Mouse (Mus musculus) midbrain, embryonic 11.5 days (tissue): ENCODE results near the gene Kif3c. TPM values are rescaled to one million over a fixed set of nuclear protein-coding genes. Genes with fewer than 3 reads are reported as not detected.

Source experiments
- ATAC-seq: fragments of 200-750 bp; cut with Nextera tagmentation; 2 replicates; pipeline ENCODE4 v1.8.0; 2017; ENCODE audit warnings: moderate TSS enrichment, moderate library complexity; ENCODE audit not compliant: low FRiP score
- DNase-seq: peaks from one replicate; pipeline ENCODE4 v3.0.0; 2015; ENCODE audit warnings: low spot score; ENCODE audit errors: missing footprints
- H3K27ac ChIP-seq: fragments of 300-500 bp; sonication (generic); 2 replicates; pipeline ENCODE4 v1.5.1; 2014; ENCODE audit warnings: low read depth, low read length
- H3K27me3 ChIP-seq: fragments of 300-500 bp; sonication (generic); 2 replicates; pipeline ENCODE4 v1.6.1; 2014; ENCODE audit warnings: mild to moderate bottlenecking, low read length, moderate library complexity, mixed read lengths; ENCODE audit not compliant: control insufficient read depth, insufficient read depth
- H3K36me3 ChIP-seq: fragments of 300-500 bp; sonication (generic); 2 replicates; pipeline ENCODE4 v1.6.1; 2014; ENCODE audit warnings: mild to moderate bottlenecking, low read length, moderate library complexity, mixed read lengths; ENCODE audit not compliant: control insufficient read depth, insufficient read depth
- H3K4me1 ChIP-seq: fragments of 300-500 bp; sonication (generic); 2 replicates; pipeline ENCODE4 v1.6.1; 2014; ENCODE audit warnings: low read length; ENCODE audit not compliant: control insufficient read depth, insufficient read depth
- H3K4me2 ChIP-seq: fragments of 300-500 bp; sonication (generic); 2 replicates; pipeline ENCODE4 v1.6.1; 2014; ENCODE audit warnings: mild to moderate bottlenecking, moderate library complexity
- H3K4me3 ChIP-seq: fragments of 300-500 bp; sonication (generic); 2 replicates; pipeline ENCODE4 v1.5.1; 2014; ENCODE audit warnings: low read depth, low read length
- H3K9ac ChIP-seq: fragments of 300-500 bp; sonication (generic); 2 replicates; pipeline ENCODE4 v1.6.1; 2014; ENCODE audit warnings: low read length
- H3K9me3 ChIP-seq: fragments of 300-500 bp; sonication (generic); 2 replicates; pipeline ENCODE4 v1.6.1; 2016; ENCODE audit warnings: low read length; ENCODE audit not compliant: control insufficient read depth
- WGBS: fragments of 180-500 bp; shearing (Covaris S2); extraction: QIAGEN DNeasy Blood & Tissue Kit; methylation state at CpG from one replicate; pipeline ENCODE4 v1.1.7; 2014; 5-methylcytosine and 5-hydroxymethylcytosine counted together
- polyA plus RNA-seq: library from polyadenylated mRNA; unstranded; fragments of >200 nt; fragmentation: Nextera tagmentation; extraction: Ambion mirVana; gene quantifications from 2 replicates; pipeline ENCODE4 v1.2.1, GENCODE M21; 2014

Kif3c gene
- polyA plus RNA-seq, 1 experiment from 2014 or later, result 25.7 TPM

GRCm38 (mm10) chr12:3424179-3424578, 59.2 kb downstream of the Kif3c start:
- 95% methylated on average over 2 of the region's 2 CpGs for WGBS
- H3K4me2 ChIP-seq, result no peak overlapping the region
- H3K9ac ChIP-seq, result no peak overlapping the region
- no peak overlapping the region for H3K4me3 ChIP-seq
- DNase-seq (no peak), ATAC-seq (no peak)
- peaks cover 6% of the 10 kb centered on the region; the same call in 1 of the 2 replicates for H3K4me1 ChIP-seq
- 0 out of 2 replicates have a peak, but pooled peaks cover 4% of the 10 kb centered on the region for H3K36me3 ChIP-seq
- H3K27ac ChIP-seq, result no peak overlapping the region
- no peaks in the 10 kb centered on the region for H3K9me3 ChIP-seq
- no peaks in the 10 kb centered on the region for H3K27me3 ChIP-seq

- DNase-seq (peak; percentile 78), ATAC-seq (peak; percentile 19)
- H3K27ac ChIP-seq, result peak overlapping the region; percentile 17; the same call in 1 of the 2 replicates
- H3K9ac ChIP-seq, result peak overlapping the region; percentile 60
- H3K36me3 ChIP-seq, result 0 out of 2 replicates have a peak, but pooled peaks cover 4% of the 10 kb centered on the region
- H3K27me3 ChIP-seq, result no peaks in the 10 kb centered on the region
- H3K4me1 ChIP-seq, result peaks cover 6% of the 10 kb centered on the region; the same call in 1 of the 2 replicates
- 45% methylated on average over 15 of the region's 15 CpGs for WGBS
- H3K4me2 ChIP-seq, result peak overlapping the region; percentile 82
- peak overlapping the region; percentile 92 for H3K4me3 ChIP-seq
- H3K9me3 ChIP-seq, result no peaks in the 10 kb centered on the region
Measured at GRCm38 (mm10) chr12:3425375-3426341, 60.7 kb downstream of the Kif3c start.

GRCm38 (mm10) chr12:3426530-3427034, 61.6 kb downstream of the Kif3c start, which contains the start of gene Asxl2:
Gene Asxl2, plus strand, starts transcription at chr12:3426857.
- peak; percentile 95 for ATAC-seq
- WGBS, result under 1% methylated on average over 53 of the region's 53 CpGs
- peak within 1 kb of the TSS; percentile 92 for H3K4me3 ChIP-seq
- peak within 1 kb of the TSS; percentile 88 for H3K27ac ChIP-seq
- DNase-seq, result peak; percentile 100
- H3K36me3 ChIP-seq, result 0 out of 2 replicates have a peak, but pooled peaks cover 4% of the 10 kb centered on the region
- H3K27me3 ChIP-seq, result no peaks in the 10 kb centered on the region
- H3K9ac ChIP-seq, result peak within 1 kb of the TSS; percentile 93
- H3K4me1 ChIP-seq, result peaks cover 6% of the 10 kb centered on the region; the same call in 1 of the 2 replicates
- H3K4me2 ChIP-seq, result peak within 1 kb of the TSS; percentile 82
- H3K9me3 ChIP-seq, result no peaks in the 10 kb centered on the region

- Histone ChIP-seq H3K4me2 (peak overlapping the region; percentile 82), H3K27ac (peak overlapping the region; percentile 88), H3K36me3 (0 out of 2 replicates have a peak, but pooled peaks cover 2% of the 10 kb centered on the region), H3K4me3 (peak overlapping the region; percentile 92), H3K9ac (peak overlapping the region; percentile 93), H3K4me1 (peaks cover 6% of the 10 kb centered on the region; the same call in 1 of the 2 replicates), H3K27me3 (no peaks in the 10 kb centered on the region), H3K9me3 (no peaks in the 10 kb centered on the region)
- peak; percentile 97 for DNase-seq
- under 1% methylated on average over 64 of the region's 65 CpGs for WGBS
- peak; percentile 66 for ATAC-seq
Measured at GRCm38 (mm10) chr12:3427067-3427889, 62.3 kb downstream of the Kif3c start.

- Histone ChIP-seq H3K27ac (no peak overlapping the region; the same call in 1 of the 2 replicates), H3K4me1 (peaks cover 6% of the 10 kb centered on the region; the same call in 1 of the 2 replicates), H3K4me3 (peak overlapping the region; percentile 92), H3K9ac (no peak overlapping the region), H3K36me3 (no peaks in the 10 kb centered on the region), H3K27me3 (no peaks in the 10 kb centered on the region), H3K9me3 (no peaks in the 10 kb centered on the region), H3K4me2 (peak overlapping the region; percentile 82)
- DNase-seq, result peak; percentile 65
- WGBS, result 68% methylated on average over 11 of the region's 11 CpGs
- ATAC-seq, result no peak
Measured at GRCm38 (mm10) chr12:3427891-3428775, 63.2 kb downstream of the Kif3c start.

- WGBS, result 85% methylated on average over 2 of the region's 2 CpGs
- ATAC-seq (no peak), DNase-seq (peak; percentile 17)
- H3K4me1 ChIP-seq, result peaks cover 6% of the 10 kb centered on the region; the same call in 1 of the 2 replicates
- H3K4me3 ChIP-seq, result no peak overlapping the region
- no peak overlapping the region for H3K4me2 ChIP-seq
- H3K27ac ChIP-seq, result no peak overlapping the region
- H3K9ac ChIP-seq, result no peak overlapping the region
- no peaks in the 10 kb centered on the region for H3K36me3 ChIP-seq
- no peaks in the 10 kb centered on the region for H3K9me3 ChIP-seq
- no peaks in the 10 kb centered on the region for H3K27me3 ChIP-seq
Measured at GRCm38 (mm10) chr12:3429681-3430442, 64.9 kb downstream of the Kif3c start.

GRCm38 (mm10) chr12:3430443-3430753, 65.5 kb downstream of the Kif3c start:
- Histone ChIP-seq H3K27me3 (no peaks in the 10 kb centered on the region), H3K9ac (no peak overlapping the region), H3K36me3 (no peaks in the 10 kb centered on the region), H3K4me2 (no peak overlapping the region), H3K4me3 (no peak overlapping the region), H3K27ac (no peak overlapping the region), H3K9me3 (no peaks in the 10 kb centered on the region), H3K4me1 (peaks cover 5% of the 10 kb centered on the region; the same call in 1 of the 2 replicates)
- DNase-seq, result no peak
- no peak for ATAC-seq
